Mouse (Mus musculus): Measurements from ENCODE around the gene Thpo.

DNA sequence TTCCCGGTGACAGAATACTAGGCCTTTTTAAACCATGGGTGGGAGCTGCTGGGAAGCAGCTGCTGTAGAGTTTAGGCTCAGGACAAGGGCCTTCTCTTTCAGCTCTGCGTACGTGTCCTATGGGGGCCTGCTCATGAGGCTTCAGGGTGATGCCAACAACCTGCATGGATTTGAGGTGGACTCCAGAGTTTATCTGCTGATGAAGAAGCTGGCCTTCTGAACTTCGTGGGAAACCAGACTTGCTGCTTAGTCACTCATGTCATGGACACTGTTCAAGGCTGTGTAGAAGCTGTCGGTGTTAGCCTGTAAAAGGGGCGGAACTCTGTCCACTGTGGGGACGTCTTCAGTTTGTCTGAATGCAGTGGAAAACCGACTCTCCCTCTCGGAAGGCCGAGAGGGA lies 12.5 kb downstream of the Thpo start:
- TF ChIP-seq POLR2A (IDR thresholded peaks at IDR 0.05; ENCODE audit: low read depth, low read length) (no peak), CTCF (IDR thresholded peaks at IDR 0.05; ENCODE audit: borderline replicate concordance, insufficient read depth, low read length) (no peak)
